Mouse (Mus musculus): ENCODE measurements at regions not wholly inside any gene's neighbourhood (a gene's known extent, or its start where the extent isn't known, plus 50 kb on each side); places are given as distances from the start of the nearest gene placed in this dataset.

DNA sequence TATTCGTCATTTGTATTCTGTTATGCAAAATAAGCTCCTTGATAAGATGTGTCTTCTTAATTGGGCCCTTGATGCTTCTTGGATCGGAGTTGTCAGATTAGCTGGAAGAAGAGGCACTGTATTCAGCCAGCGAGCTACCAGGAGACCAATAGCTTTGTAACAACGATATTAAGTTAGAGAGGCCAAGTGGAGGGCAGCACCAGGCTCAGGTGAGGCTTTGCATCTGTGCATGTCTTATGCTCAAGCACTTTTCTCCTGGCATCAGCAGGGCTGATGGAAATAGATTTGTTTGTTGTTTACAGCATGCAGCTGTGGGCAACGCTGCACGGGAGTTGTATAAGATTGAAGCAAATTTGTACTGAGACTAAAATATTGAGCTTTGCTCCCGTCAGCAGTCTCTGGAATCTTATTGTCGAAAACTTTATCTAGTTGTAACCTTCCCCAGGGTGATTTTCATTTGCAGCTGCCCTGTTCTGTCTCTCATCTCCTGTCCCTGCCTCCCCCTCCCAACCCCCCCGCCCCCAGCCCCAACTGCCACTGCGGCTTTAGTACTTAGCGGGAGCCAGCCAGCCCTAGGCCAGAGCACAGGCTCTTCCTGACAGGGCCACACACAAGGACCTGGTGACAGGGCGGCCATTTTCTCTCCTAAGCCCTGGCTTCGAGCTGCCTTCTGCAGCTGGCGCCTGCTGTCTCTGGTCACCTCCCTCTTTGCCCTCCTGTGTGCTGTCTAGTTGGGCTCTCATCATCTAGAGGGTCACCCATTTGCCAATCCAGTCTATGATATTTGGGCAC is 247.3 kb downstream of the Tshz3 start:
- ATAC-seq (ENCODE audit: extremely low read depth, insufficient number of reproducible peaks, low FRiP score, poor library complexity, severe bottlenecking) = no peak
- Histone ChIP-seq H3K4me3 (ENCODE audit: low read depth, low read length) (no peak overlapping the region), H3K9me3 (replicated peaks) (peaks cover 44% of the 10 kb centered on the region), H3K36me3 (replicated peaks) (no peaks in the 10 kb centered on the region), H3K4me1 (ENCODE audit: insufficient read depth, low read depth, low read length) (no peaks in the 10 kb centered on the region), H3K27me3 (ENCODE audit: insufficient read depth, low read length) (no peaks in the 10 kb centered on the region)
- no peak for DNase-seq (ENCODE audit: low spot score)
- TF ChIP-seq TAL1 (conservative IDR thresholded peaks at IDR 0.05; ENCODE audit: low read depth, low read length) (no peak), POLR2AphosphoS5 (IDR thresholded peaks at IDR 0.05; ENCODE audit: insufficient replicate concordance, low read depth, low read length) (no peak), GATA2 (IDR thresholded peaks at IDR 0.05; ENCODE audit: borderline replicate concordance, low read depth, low read length) (no peak), GATA1 (IDR thresholded peaks at IDR 0.05; ENCODE audit: borderline replicate concordance, low read length) (no peak)

DNA sequence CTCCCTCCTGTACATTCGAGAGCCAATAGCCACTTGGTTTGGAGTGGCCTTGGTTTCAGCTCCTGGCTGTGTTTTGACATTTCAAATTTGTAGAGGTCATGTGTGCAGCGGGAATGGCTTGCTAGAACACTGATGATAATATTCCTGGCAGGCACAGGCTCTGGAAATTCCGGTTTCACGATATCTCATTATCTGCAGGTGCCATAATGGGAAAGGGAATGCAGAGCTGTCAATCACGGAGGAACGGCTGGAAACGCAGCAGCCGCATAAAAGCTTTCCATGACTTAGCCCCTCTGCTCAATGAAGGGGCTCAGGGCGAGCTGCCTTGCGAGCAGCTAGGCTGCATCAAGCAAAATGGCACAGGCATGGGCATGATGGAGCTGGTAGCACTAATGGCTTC is 251.6 kb downstream of the Tshz3 start:
- ATAC-seq (ENCODE audit: extremely low read depth, insufficient number of reproducible peaks, low FRiP score, poor library complexity, severe bottlenecking) (no peak), DNase-seq (ENCODE audit: low spot score) (no peak)
- no peak for TF ChIP-seq TAL1 (conservative IDR thresholded peaks at IDR 0.05; ENCODE audit: low read depth, low read length)
- TF ChIP-seq GATA1 (IDR thresholded peaks at IDR 0.05; ENCODE audit: borderline replicate concordance, low read length) = no peak
- TF ChIP-seq GATA2 (IDR thresholded peaks at IDR 0.05; ENCODE audit: borderline replicate concordance, low read depth, low read length) = no peak
- no peak for TF ChIP-seq POLR2AphosphoS5 (IDR thresholded peaks at IDR 0.05; ENCODE audit: insufficient replicate concordance, low read depth, low read length)
- no peak for TF ChIP-seq CTCF (IDR thresholded peaks at IDR 0.05; ENCODE audit: low read depth, low read length)
- H3K27me3 ChIP-seq (ENCODE audit: insufficient read depth, low read length) = no peaks in the 10 kb centered on the region
- peaks cover 40% of the 10 kb centered on the region for H3K9me3 ChIP-seq (replicated peaks)
- no peaks in the 10 kb centered on the region for H3K4me1 ChIP-seq (ENCODE audit: insufficient read depth, low read depth, low read length)
- H3K4me3 ChIP-seq (ENCODE audit: low read depth, low read length) = no peak overlapping the region
- no peaks in the 10 kb centered on the region for H3K36me3 ChIP-seq (replicated peaks)

DNA sequence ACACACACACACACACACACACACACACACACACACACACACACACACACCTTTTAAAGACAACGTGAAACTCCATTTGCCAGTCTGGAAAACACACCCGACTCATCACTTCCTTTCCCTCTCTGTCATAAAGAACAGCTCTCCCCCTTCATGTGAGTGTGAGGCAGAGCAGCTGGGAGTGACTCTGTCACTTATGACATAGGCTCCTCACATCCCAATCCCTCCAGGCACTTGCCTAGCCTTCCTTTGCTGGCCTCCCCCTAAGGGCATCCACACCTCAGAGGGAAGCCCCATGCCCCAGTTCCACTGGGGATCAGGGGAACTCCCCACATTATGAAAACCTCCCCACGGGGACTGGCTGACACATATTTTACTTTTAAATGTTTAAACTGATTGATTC is 257.5 kb downstream of the Tshz3 start:
- Histone ChIP-seq H3K36me3 (replicated peaks) (no peaks in the 10 kb centered on the region), H3K9me3 (replicated peaks) (peaks cover 45% of the 10 kb centered on the region), H3K4me3 (ENCODE audit: low read depth, low read length) (no peak overlapping the region), H3K27me3 (ENCODE audit: insufficient read depth, low read length) (no peaks in the 10 kb centered on the region), H3K4me1 (ENCODE audit: insufficient read depth, low read depth, low read length) (no peaks in the 10 kb centered on the region)
- ATAC-seq (ENCODE audit: extremely low read depth, insufficient number of reproducible peaks, low FRiP score, poor library complexity, severe bottlenecking) (no peak), DNase-seq (ENCODE audit: low spot score) (no peak)
- TF ChIP-seq GATA2 (IDR thresholded peaks at IDR 0.05; ENCODE audit: borderline replicate concordance, low read depth, low read length) (no peak), GATA1 (IDR thresholded peaks at IDR 0.05; ENCODE audit: borderline replicate concordance, low read length) (no peak), POLR2AphosphoS5 (IDR thresholded peaks at IDR 0.05; ENCODE audit: insufficient replicate concordance, low read depth, low read length) (no peak), TAL1 (conservative IDR thresholded peaks at IDR 0.05; ENCODE audit: low read depth, low read length) (no peak), CTCF (IDR thresholded peaks at IDR 0.05; ENCODE audit: low read depth, low read length) (no peak)

GRCm38 (mm10) chr7:36958255-36958654 is 260.3 kb downstream of the Tshz3 start:
- H3K36me3 ChIP-seq (replicated peaks) = no peaks in the 10 kb centered on the region
- DNase-seq (ENCODE audit: low spot score) = no peak
- no peak for TF ChIP-seq POLR2AphosphoS5 (IDR thresholded peaks at IDR 0.05; ENCODE audit: insufficient replicate concordance, low read depth, low read length)
- TF ChIP-seq CTCF (IDR thresholded peaks at IDR 0.05; ENCODE audit: low read depth, low read length) = no peak
- TF ChIP-seq GATA2 (IDR thresholded peaks at IDR 0.05; ENCODE audit: borderline replicate concordance, low read depth, low read length) = no peak
- TF ChIP-seq TAL1 (conservative IDR thresholded peaks at IDR 0.05; ENCODE audit: low read depth, low read length) = no peak
- TF ChIP-seq GATA1 (IDR thresholded peaks at IDR 0.05; ENCODE audit: borderline replicate concordance, low read length) = no peak
- H3K9me3 ChIP-seq (replicated peaks) = peaks cover 45% of the 10 kb centered on the region
- no peak overlapping the region for H3K4me3 ChIP-seq (ENCODE audit: low read depth, low read length)
- ATAC-seq (ENCODE audit: extremely low read depth, insufficient number of reproducible peaks, low FRiP score, poor library complexity, severe bottlenecking) = no peak
- H3K27me3 ChIP-seq (ENCODE audit: insufficient read depth, low read length) = no peaks in the 10 kb centered on the region
- H3K4me1 ChIP-seq (ENCODE audit: insufficient read depth, low read depth, low read length) = no peaks in the 10 kb centered on the region

GRCm38 (mm10) chr7:36971772-36972171 is 273.9 kb downstream of the Tshz3 start:
- Histone ChIP-seq H3K9me3 (replicated peaks) (peaks cover 46% of the 10 kb centered on the region), H3K4me3 (ENCODE audit: low read depth, low read length) (no peak overlapping the region), H3K4me1 (ENCODE audit: insufficient read depth, low read depth, low read length) (no peaks in the 10 kb centered on the region), H3K36me3 (replicated peaks) (no peaks in the 10 kb centered on the region), H3K27me3 (ENCODE audit: insufficient read depth, low read length) (no peaks in the 10 kb centered on the region)
- no peak for DNase-seq (ENCODE audit: low spot score)
- no peak for ATAC-seq (ENCODE audit: extremely low read depth, insufficient number of reproducible peaks, low FRiP score, poor library complexity, severe bottlenecking)
- TF ChIP-seq GATA2 (IDR thresholded peaks at IDR 0.05; ENCODE audit: borderline replicate concordance, low read depth, low read length) = no peak
- TF ChIP-seq POLR2AphosphoS5 (IDR thresholded peaks at IDR 0.05; ENCODE audit: insufficient replicate concordance, low read depth, low read length) = no peak
- no peak for TF ChIP-seq CTCF (IDR thresholded peaks at IDR 0.05; ENCODE audit: low read depth, low read length)

GRCm38 (mm10) chr7:36973654-36974320 is 275.9 kb downstream of the Tshz3 start:
- Histone ChIP-seq H3K36me3 (replicated peaks) (no peaks in the 10 kb centered on the region), H3K27me3 (ENCODE audit: insufficient read depth, low read length) (no peaks in the 10 kb centered on the region), H3K9me3 (replicated peaks) (peaks cover 51% of the 10 kb centered on the region), H3K4me3 (ENCODE audit: low read depth, low read length) (no peak overlapping the region), H3K4me1 (ENCODE audit: insufficient read depth, low read depth, low read length) (no peaks in the 10 kb centered on the region)
- no peak for ATAC-seq (ENCODE audit: extremely low read depth, insufficient number of reproducible peaks, low FRiP score, poor library complexity, severe bottlenecking)
- TF ChIP-seq GATA1 (IDR thresholded peaks at IDR 0.05; ENCODE audit: borderline replicate concordance, low read length) = no peak
- no peak for TF ChIP-seq TAL1 (conservative IDR thresholded peaks at IDR 0.05; ENCODE audit: low read depth, low read length)
- TF ChIP-seq CTCF (IDR thresholded peaks at IDR 0.05; ENCODE audit: low read depth, low read length) = no peak
- TF ChIP-seq GATA2 (IDR thresholded peaks at IDR 0.05; ENCODE audit: borderline replicate concordance, low read depth, low read length) = no peak
- TF ChIP-seq POLR2AphosphoS5 (IDR thresholded peaks at IDR 0.05; ENCODE audit: insufficient replicate concordance, low read depth, low read length) = no peak
- no peak for DNase-seq (ENCODE audit: low spot score)
